Mouse (Mus musculus) kidney, adult 2 months (tissue): ENCODE results near the gene Ttbk2. TPM values are rescaled to one million over a fixed set of nuclear protein-coding genes. Genes with fewer than 3 reads are reported as not detected.
A peak's percentile ranks its signal among the peaks of the same experiment; 100 is the strongest.

Experiments used
- DNase-seq: peaks from one replicate; pipeline ENCODE4 v3.0.0; 2021
- H3K27ac ChIP-seq: fragments of 200-500 bp; 2 replicates; pipeline ENCODE4 v1.5.1; 2012; ENCODE audit warnings: low read depth, low read length, control low read depth, inconsistent platforms; ENCODE audit not compliant: insufficient read depth
- H3K27me3 ChIP-seq: fragments of 200-500 bp; replicated peaks from 2 replicates; pipeline ENCODE4 v1.6.1; 2012; ENCODE audit warnings: mild to moderate bottlenecking, moderate library complexity, low read length, inconsistent platforms; ENCODE audit not compliant: control insufficient read depth, insufficient read depth
- H3K36me3 ChIP-seq: fragments of 200-500 bp; 2 replicates; pipeline ENCODE4 v1.6.1; 2012; ENCODE audit warnings: mild to moderate bottlenecking, moderate library complexity, low read length, inconsistent platforms; ENCODE audit not compliant: control insufficient read depth, insufficient read depth
- H3K4me1 ChIP-seq: fragments of 200-500 bp; 2 replicates; pipeline ENCODE4 v1.6.1; 2011; ENCODE audit warnings: low read length; ENCODE audit not compliant: control insufficient read depth, insufficient read depth
- H3K4me3 ChIP-seq: fragments of 200-500 bp; 2 replicates; pipeline ENCODE4 v1.5.1; 2011; ENCODE audit warnings: mild to moderate bottlenecking, low read depth, low read length, control low read depth; ENCODE audit not compliant: insufficient read depth
- CTCF ChIP-seq: fragments of 200-500 bp; conservative IDR thresholded peaks from 2 replicates; pipeline ENCODE4 v1.5.1; 2011; ENCODE audit warnings: low read depth, mild to moderate bottlenecking, control low read depth, low read length, moderate library complexity, mixed read lengths; ENCODE audit not compliant: insufficient read depth, insufficient read length
- POLR2A ChIP-seq: fragments of 200-500 bp; IDR thresholded peaks from one replicate; pipeline ENCODE4 v1.6.1; 2011; ENCODE audit warnings: low read depth, low read length, control low read depth
- WGBS: fragments of 180-500 bp; shearing (Covaris S2); methylation state at CpG from one replicate; pipeline ENCODE4 v1.1.7; 2018; 5-methylcytosine and 5-hydroxymethylcytosine counted together
- polyA plus RNA-seq: library from polyadenylated mRNA; depleted of rRNA; stranded (reverse); fragments of >200 nt; gene quantifications from 2 replicates; pipeline ENCODE4 v1.2.3, GENCODE M21; 2012

Ttbk2 gene
- polyA plus RNA-seq, 1 experiment, result 2.9 TPM

DNA sequence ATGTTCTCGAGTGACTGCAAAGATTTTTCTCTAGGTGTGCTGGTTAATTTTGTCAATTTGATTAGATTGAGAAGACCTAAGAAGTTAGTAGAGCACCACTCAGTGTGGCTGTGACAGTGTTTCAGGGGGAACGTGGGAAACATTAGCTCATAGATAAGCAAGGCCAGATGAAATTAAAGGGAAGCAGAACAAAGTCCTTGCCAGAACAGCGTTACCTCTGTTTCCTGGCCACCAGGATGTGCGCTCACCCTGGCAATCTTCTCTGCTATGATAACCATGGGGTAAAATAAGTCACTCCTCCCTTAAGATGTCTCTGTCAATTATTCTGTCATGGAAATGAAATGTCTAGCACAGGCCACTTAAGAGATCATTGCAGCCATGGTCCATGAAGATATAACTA lies 6.4 kb downstream of the Ttbk2 start:
- no peak for DNase-seq

GRCm38 (mm10) chr2:120841211-120841610 lies 9.2 kb downstream of the Ttbk2 start:
- H3K27me3 ChIP-seq, result no peaks in the 10 kb centered on the region
- TF ChIP-seq CTCF (no peak), POLR2A (no peak)
- H3K27ac ChIP-seq, result no peak overlapping the region
- DNase-seq, result no peak
- H3K4me1 ChIP-seq, result no peaks in the 10 kb centered on the region
- WGBS, result 85% methylated on average over 1 of the region's 1 CpGs
- no peaks in the 10 kb centered on the region for H3K36me3 ChIP-seq
- H3K4me3 ChIP-seq, result no peak overlapping the region

More for the DNA sequence above, 6.4 kb downstream of the Ttbk2 start:
- Histone ChIP-seq H3K4me3 (no peak overlapping the region), H3K27me3 (no peaks in the 10 kb centered on the region), H3K36me3 (no peaks in the 10 kb centered on the region), H3K4me1 (no peaks in the 10 kb centered on the region), H3K27ac (no peak overlapping the region)
- no peak for TF ChIP-seq POLR2A
- WGBS, result 57% methylated on average over 4 of the region's 4 CpGs

DNA sequence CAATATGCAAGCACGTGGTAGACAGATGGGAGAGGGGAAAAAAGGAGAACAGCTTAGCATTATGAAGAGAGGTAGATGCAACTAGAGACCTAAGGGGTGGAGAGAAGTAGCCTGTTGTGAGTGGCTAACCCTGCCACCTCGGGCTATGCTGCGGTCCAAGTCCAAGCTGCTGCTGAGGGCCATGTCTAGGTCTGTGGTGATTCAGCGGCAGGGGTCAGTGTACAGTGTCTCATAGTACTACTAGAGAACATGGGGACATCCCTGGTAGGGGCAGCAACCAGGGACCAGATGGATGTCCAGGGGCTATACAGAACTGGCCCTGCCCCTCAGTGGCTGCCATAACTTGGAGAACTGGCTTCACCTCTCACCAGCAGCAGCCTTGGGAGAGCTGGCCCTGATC lies 15.2 kb downstream of the Ttbk2 start:
- Histone ChIP-seq H3K4me1 (no peaks in the 10 kb centered on the region), H3K27me3 (no peaks in the 10 kb centered on the region), H3K36me3 (no peaks in the 10 kb centered on the region), H3K4me3 (no peak overlapping the region), H3K27ac (no peak overlapping the region)
- no peak for DNase-seq
- 82% methylated on average over 4 of the region's 4 CpGs for WGBS
- no peak for TF ChIP-seq CTCF
- no peak for TF ChIP-seq POLR2A

GRCm38 (mm10) chr2:120826936-120827638 lies 23.3 kb downstream of the Ttbk2 start:
- WGBS, result 31% methylated on average over 1 of the region's 1 CpGs
- Histone ChIP-seq H3K4me1 (no peaks in the 10 kb centered on the region), H3K4me3 (no peak overlapping the region), H3K27ac (no peak overlapping the region), H3K27me3 (no peaks in the 10 kb centered on the region), H3K36me3 (no peaks in the 10 kb centered on the region)
- TF ChIP-seq CTCF, result no peak
- no peak for DNase-seq

DNA sequence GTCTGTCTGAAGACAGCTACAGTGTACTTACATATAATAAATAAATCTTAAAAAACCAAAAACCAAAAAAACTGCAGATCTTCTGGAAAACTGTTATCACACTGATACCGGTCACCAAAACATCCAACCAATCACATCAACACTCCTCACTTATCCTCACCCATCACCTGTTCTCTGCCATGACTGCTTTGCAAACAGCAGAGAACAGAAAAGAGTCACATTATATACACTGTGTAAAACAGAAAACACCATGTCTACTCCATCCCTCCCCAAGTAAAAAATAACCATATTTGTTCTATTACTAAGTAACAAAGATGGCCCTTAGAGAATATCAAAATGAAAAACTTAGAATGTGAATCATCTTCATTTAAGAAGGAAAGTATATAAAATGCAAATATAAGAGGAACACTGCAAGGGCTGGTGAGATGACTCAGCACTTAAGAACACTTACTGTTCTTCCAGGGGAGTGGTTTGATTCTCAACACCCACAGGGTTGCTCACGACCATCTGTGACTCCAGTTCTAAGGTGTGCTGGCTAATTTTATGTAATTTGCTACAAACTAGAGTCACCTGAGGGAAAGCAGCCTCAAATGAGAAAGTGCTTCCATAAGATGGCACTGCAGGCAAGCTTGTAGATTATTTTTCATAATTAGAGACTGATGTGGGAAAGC lies 80.0 kb downstream of the Ttbk2 start:
- 89% methylated on average over 2 of the region's 2 CpGs for WGBS

DNA sequence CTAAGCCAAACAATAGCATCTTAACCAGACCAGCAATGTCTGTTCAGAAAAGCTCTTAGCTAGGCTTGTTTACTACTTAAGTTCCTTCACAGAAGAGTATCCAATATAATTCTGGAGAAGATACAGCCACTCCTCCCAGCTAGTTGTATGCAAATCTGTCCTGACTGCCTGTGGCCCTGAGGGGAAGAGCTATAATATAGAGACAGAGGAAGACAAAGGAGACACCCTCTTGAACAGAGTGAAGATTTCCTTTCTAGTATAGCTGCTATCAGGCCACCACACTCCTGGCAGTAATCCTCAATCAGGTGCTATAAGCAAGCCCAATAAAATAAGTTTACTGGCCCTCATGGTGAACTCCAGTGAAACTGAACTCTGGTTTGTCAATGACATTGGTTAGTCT lies 88.5 kb downstream of the Ttbk2 start:
- H3K4me3 ChIP-seq, result no peak overlapping the region
- H3K27ac ChIP-seq, result no peak overlapping the region
- H3K36me3 ChIP-seq, result no peaks in the 10 kb centered on the region; the same call in 1 of the 2 replicates
- TF ChIP-seq CTCF, result no peak
- no peak for TF ChIP-seq POLR2A
- no peak for DNase-seq
- no peaks in the 10 kb centered on the region for H3K27me3 ChIP-seq
- no peaks in the 10 kb centered on the region for H3K4me1 ChIP-seq

More for the DNA sequence above, 80.0 kb downstream of the Ttbk2 start:
- no peak for DNase-seq
- Histone ChIP-seq H3K27me3 (no peaks in the 10 kb centered on the region), H3K4me3 (no peak overlapping the region), H3K4me1 (no peaks in the 10 kb centered on the region), H3K36me3 (no peaks in the 10 kb centered on the region; the same call in 1 of the 2 replicates), H3K27ac (no peak overlapping the region)
- TF ChIP-seq CTCF, result 0 out of 2 replicates have a peak, but pooled peaks have one; percentile 5
- TF ChIP-seq POLR2A, result no peak

- DNase-seq, result no peak
- TF ChIP-seq POLR2A (no peak), CTCF (no peak)
- Histone ChIP-seq H3K4me3 (no peak overlapping the region), H3K27ac (no peak overlapping the region), H3K4me1 (no peaks in the 10 kb centered on the region), H3K27me3 (no peaks in the 10 kb centered on the region), H3K36me3 (peaks cover 4% of the 10 kb centered on the region)
- 89% methylated on average over 2 of the region's 2 CpGs for WGBS
Measured at GRCm38 (mm10) chr2:120748041-120748440, 102.4 kb downstream of the Ttbk2 start.

GRCm38 (mm10) chr2:120745496-120745895 lies 104.9 kb downstream of the Ttbk2 start:
- Histone ChIP-seq H3K27me3 (no peaks in the 10 kb centered on the region), H3K4me1 (no peaks in the 10 kb centered on the region), H3K36me3 (peaks cover 4% of the 10 kb centered on the region), H3K27ac (no peak overlapping the region), H3K4me3 (no peak overlapping the region)
- WGBS, result 100% methylated on average over 1 of the region's 1 CpGs
- DNase-seq, result no peak
- no peak for TF ChIP-seq CTCF
- no peak for TF ChIP-seq POLR2A
